Mouse (Mus musculus) layer of hippocampus, adult 9-10 months (tissue): ENCODE results near the gene Pip5k1a.
A peak's percentile ranks its signal among the peaks of the same experiment; 100 is the strongest.
"Not testable (repeated sequence)": the region's sequence is repeated elsewhere in the genome, so short reads cannot be mapped to it uniquely, and the experiment has no call there.

ENCODE experiments used
- DNase-seq: peaks from one replicate; pipeline ENCODE4 v3.0.0; 2022; ENCODE audit warnings: low spot score

Gene Pip5k1a

GRCm38 (mm10) chr3:95112760-95113159 lies 6.0 kb upstream of the Pip5k1a start:
- no peak for DNase-seq

- peak; percentile 83 for DNase-seq
These were observed 4.4 kb upstream of the Pip5k1a start, which contains the start of gene Vps72 for GRCm38 (mm10) chr3:95110911-95111726. TSS of gene Vps72 (plus strand) at chr3:95111022.

GRCm38 (mm10) chr3:95107898-95108297 lies 1.2 kb upstream of the Pip5k1a start:
- no peak for DNase-seq

GRCm38 (mm10) chr3:95107308-95107707 lies 578 bp upstream of the Pip5k1a start:
- DNase-seq: not testable (repeated sequence)

GRCm38 (mm10) chr3:95105586-95106337 lies 968 bp downstream of the Pip5k1a start:
- DNase-seq: no peak

- no peak for DNase-seq
These were observed 1.6 kb downstream of the Pip5k1a start for GRCm38 (mm10) chr3:95105121-95105520.

GRCm38 (mm10) chr3:95100854-95101253 lies 5.9 kb downstream of the Pip5k1a start:
- DNase-seq: no peak

- no peak for DNase-seq
These were observed 18.7 kb downstream of the Pip5k1a start for GRCm38 (mm10) chr3:95088071-95088470.

- no peak for DNase-seq
These were observed 35.1 kb downstream of the Pip5k1a start for GRCm38 (mm10) chr3:95071606-95072005.

GRCm38 (mm10) chr3:95066570-95066969 lies 40.2 kb downstream of the Pip5k1a start:
- DNase-seq: no peak

- no peak for DNase-seq
These were observed 40.6 kb downstream of the Pip5k1a start for GRCm38 (mm10) chr3:95066095-95066494.

GRCm38 (mm10) chr3:95065553-95065952 lies 41.2 kb downstream of the Pip5k1a start:
- DNase-seq: no peak

- DNase-seq: no peak
These were observed 43.0 kb downstream of the Pip5k1a start for GRCm38 (mm10) chr3:95063741-95064140.

GRCm38 (mm10) chr3:95058078-95058477 lies 48.7 kb downstream of the Pip5k1a start:
- no peak for DNase-seq

GRCm38 (mm10) chr3:95056275-95056674 lies 50.5 kb downstream of the Pip5k1a start:
- DNase-seq: no peak

GRCm38 (mm10) chr3:95054481-95055260 lies 52.1 kb downstream of the Pip5k1a start:
- DNase-seq: no peak

GRCm38 (mm10) chr3:95053701-95054100 lies 53.0 kb downstream of the Pip5k1a start:
- DNase-seq: no peak

GRCm38 (mm10) chr3:95052959-95053358 lies 53.8 kb downstream of the Pip5k1a start:
- peak; percentile 37 for DNase-seq

- no peak for DNase-seq
These were observed 58.8 kb downstream of the Pip5k1a start for GRCm38 (mm10) chr3:95047914-95048313.

- DNase-seq: no peak
These were observed 60.2 kb downstream of the Pip5k1a start for GRCm38 (mm10) chr3:95046462-95047057.

- DNase-seq: no peak
These were observed 63.5 kb downstream of the Pip5k1a start for GRCm38 (mm10) chr3:95043251-95043650.

- DNase-seq: no peak
These were observed 63.9 kb downstream of the Pip5k1a start for GRCm38 (mm10) chr3:95042838-95043229.
